Mouse (Mus musculus) cerebellum, postnatal 10 days (tissue): ENCODE measurements around the gene Otop2.

Experiments
- DNase-seq, 2 experiments: peaks; one replicate each; pipeline ENCODE4 v3.0.0; 2021; ENCODE audit warnings: mixed read lengths in 2 of 2

Otop2 gene

GRCm38 (mm10) chr11:115300745-115301144, 6.2 kb upstream of the Otop2 start:
- DNase-seq: no peak

- no peak for DNase-seq
Observed at GRCm38 (mm10) chr11:115301351-115301750, 5.6 kb upstream of the Otop2 start.

- DNase-seq: no peak
Observed at GRCm38 (mm10) chr11:115303167-115303566, 3.8 kb upstream of the Otop2 start.

- DNase-seq: no peak
Observed at GRCm38 (mm10) chr11:115308781-115309180, 1.8 kb downstream of the Otop2 start.

GRCm38 (mm10) chr11:115314249-115314648, 7.3 kb downstream of the Otop2 start:
- DNase-seq: peak; percentile 38 to 58

- DNase-seq: no peak
Observed at GRCm38 (mm10) chr11:115317204-115317603, 10.2 kb downstream of the Otop2 start.

GRCm38 (mm10) chr11:115318245-115319027, 11.5 kb downstream of the Otop2 start:
- peak in 1 of 2 experiments; percentile 50 for DNase-seq

DNA sequence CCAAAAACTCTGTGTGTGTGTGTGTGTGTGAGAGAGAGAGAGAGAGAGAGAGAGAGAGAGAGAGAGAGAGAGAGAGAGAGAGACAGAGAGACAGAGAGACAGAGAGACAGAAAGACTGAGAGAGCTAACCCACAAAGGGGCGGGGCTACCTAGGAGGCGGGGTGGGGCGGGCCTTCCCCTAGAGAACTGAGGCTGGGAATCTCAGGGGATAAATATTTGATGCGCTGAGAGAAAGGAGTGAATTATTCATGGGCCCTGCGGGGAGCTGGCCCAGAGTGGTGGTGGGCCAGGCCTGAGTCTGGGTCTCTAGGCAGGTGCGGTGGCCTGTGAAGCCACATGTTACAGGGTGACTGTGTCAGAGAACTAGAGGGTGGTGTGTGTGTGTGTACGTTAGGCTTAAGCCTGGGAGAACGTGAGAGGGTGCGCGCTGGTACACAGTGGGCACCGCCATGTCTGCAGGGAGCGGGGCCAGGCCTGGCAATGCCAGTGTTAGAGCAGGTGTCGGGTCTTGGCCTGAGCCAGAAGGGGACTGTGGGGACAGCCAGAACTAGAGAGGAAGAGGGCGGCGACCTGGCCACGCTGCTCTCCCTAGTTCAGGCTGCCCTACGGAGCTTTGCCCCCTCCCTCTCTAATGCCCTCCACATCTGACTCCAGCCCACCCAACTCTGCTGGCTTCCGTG, 12.9 kb downstream of the Otop2 start:
- peak; percentile 79 to 87 for DNase-seq

- DNase-seq: peak; percentile 84 to 88
Observed at GRCm38 (mm10) chr11:115321906-115322693, 15.1 kb downstream of the Otop2 start, which contains the start of gene Ush1g. Gene Ush1g (minus strand): TSS chr11:115322041.

DNA sequence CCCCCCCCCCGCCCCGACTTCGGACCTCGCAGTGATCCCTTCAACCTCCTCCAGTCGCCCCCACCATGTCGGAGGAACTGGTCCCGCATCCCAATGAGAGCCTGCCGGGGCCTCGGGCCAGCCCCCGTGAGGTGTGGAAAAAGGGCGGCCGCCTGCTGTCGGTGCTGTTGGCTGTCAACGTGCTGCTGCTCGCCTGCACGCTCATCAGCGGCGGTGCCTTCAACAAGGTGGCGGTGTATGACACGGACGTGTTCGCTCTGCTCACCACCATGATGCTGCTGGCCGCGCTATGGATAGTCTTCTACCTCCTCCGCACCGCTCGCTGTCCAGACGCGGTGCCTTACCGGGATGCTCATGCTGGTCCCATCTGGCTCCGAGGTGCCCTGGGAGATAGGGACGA, 16.4 kb downstream of the Otop2 start:
- peak in 1 of 2 experiments; percentile 39 for DNase-seq

- DNase-seq: no peak
Observed at GRCm38 (mm10) chr11:115326730-115327129, 19.8 kb downstream of the Otop2 start.

GRCm38 (mm10) chr11:115329339-115329738, 22.4 kb downstream of the Otop2 start:
- DNase-seq: no peak

DNA sequence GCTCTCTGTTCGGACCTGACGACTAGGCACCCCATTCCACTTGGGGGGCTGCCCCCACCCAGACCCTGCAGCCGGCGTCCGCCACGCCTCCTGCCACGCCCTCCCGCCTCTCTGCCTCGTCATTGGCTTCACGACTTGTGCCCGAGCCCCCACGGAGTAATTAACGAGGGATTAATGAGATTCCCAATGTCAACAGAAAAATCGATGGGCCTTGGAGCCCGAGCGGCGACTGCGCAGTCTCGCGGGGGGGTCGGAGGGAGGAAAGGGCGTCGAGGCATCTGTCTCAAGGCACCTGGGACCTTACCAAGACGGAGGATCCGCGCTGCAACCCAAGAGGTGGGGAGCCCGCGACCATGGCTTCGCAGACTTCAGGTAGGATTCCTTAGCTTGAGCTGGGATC, 27.6 kb downstream of the Otop2 start, which contains the start of gene Otop3:
Gene Otop3 (plus strand): TSS at position 201 of the 400 bp plus-strand sequence.
- peak in 1 of 2 experiments; percentile 32 for DNase-seq

- peak; percentile 63 to 67 for DNase-seq
Observed at GRCm38 (mm10) chr11:115335223-115335622, 28.3 kb downstream of the Otop2 start.

DNA sequence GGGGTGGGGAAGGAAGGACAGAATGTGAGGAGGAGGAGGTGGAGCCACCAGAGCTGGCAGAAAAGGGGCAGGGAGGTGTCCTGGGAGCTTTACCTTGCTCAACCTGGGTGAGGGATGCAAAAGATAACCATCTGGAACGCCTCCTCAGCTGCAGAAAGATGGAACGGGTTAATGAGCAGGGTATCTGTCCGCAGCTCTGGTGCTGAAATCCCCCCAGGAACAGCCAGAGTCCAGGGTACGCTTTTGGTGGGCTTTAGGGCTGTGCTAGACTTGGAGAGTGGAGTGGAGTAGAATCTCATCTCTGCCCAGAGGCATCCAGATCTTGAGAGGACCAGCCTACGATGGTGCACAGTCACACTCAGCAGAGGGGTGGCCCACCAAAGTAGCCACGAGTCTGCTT, 29.2 kb downstream of the Otop2 start:
- DNase-seq: no peak

- no peak for DNase-seq
Observed at GRCm38 (mm10) chr11:115337350-115337749, 30.4 kb downstream of the Otop2 start.

- no peak for DNase-seq
Observed at GRCm38 (mm10) chr11:115337826-115338225, 30.9 kb downstream of the Otop2 start.

DNA sequence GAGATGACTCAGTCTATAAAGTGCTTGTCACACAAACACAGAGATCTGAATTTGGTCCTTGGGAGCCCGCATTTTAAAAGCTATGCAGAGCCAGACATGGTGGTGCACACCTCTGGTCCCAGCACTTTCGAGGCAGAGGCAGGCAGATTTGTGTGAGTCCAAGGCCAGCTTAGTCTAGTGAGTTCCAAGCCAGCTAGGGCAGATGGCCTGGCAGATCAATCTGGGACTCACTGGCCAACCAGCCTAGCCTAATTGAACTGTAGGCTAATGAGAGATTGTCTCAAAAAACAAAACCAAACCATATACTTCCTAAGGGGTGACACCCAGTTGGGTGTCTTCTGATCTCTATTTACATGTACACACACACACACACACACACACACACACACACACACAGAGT, 34.3 kb downstream of the Otop2 start:
- peak; percentile 69 to 75 for DNase-seq

DNA sequence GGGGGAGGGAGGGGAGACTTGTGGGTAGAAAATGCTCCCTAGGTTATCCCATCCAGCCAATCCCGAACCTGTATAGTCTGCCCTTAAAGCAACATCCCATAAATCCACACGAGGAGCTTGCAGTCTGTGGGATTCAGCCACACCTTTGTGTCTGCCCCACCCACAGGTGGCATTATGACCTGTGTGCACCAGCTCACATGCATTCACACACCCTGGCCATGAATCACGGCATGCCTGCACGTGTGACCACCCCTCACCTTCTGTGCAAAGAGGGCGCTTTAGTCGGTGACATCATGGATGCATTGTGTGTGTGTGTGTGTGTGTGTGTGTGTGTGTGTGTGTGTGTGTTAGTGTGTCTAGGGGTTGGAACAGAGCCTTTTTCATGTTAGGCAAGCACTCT, 34.9 kb downstream of the Otop2 start:
- DNase-seq: no peak

DNA sequence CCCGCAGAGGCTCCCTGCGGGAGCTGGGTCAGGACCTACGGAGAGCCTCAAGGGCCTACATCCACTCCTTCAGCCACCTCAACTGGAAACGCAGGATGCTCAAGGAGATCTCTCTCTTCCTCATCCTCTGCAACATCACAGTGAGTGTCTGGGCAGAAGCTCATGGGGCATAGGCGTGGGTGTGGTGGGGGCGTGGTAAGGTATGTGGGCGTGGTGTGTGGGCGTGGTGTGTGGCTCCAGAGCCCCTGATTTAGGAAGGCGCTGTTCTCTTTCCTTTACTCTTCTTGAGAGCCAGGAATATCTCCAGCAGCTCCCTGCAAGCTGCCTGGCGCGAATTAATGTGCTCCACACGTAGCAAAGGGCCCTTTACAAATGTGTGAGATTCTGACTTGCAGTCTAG, 38.0 kb downstream of the Otop2 start:
- DNase-seq: no peak

DNA sequence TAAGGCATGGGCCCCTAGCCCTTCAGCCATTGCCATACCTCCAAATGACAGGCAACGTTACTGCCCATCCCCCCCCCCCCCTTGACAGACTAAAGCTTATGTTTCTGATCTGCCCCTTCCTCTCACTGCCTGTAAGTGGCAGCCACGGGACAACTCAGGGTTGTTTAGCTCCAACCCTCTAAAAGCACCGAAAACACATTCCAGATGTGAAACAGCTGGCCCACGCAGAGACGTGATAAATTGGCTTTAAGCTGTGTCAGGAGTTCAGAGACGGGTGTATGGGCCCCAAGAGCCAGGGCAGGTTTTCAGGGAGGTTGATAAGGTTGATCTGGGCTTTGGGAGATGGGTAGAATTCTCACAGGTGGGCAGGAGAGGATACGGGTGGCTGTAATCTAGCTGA, 38.6 kb downstream of the Otop2 start:
- no peak for DNase-seq

DNA sequence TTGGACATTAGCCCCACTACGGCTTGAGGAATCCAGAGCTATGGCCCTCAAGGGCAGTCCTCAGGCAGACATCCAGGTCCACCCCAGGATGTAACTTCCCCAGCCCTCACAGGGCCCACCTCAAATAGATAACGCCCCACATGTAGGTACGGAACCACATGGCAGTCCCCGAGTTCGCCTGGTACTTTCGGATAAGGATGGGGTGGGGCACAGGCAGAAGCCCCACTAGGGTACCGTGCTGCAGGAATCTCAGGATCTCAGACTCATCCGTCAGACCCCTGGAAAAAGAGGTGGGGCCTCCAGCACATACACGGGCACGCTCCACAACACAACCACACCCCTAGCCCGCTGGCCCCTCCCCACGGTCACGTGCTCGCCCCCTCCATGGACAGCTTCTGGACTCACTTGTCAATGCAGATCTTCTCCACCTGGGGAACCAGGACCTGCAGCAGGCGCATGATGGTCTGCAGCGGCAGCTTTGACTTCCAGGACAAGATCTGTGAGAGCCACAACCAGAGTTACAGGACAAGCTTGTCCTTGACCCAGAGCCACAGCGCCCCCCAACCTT, 41.8 kb downstream of the Otop2 start:
- no peak for DNase-seq

DNA sequence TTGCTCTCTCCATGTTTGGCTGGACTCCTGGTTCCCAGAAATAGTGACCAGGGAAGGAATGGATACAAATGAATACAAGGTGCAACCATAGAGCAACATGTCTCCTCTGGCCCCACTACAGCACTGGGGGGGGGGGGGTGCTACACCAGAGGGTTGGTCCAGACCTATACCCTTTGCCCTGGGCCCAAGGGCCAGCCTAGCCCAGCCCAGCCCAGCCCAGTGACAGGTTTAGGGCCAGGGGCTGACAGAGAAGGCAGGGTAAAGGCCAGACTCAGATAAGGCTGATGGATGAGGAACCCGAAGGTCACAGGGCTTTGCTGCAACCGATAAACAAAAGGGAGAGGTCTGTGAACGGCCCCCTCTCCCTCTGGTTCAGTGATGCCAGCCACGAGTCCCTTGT, 43.0 kb downstream of the Otop2 start:
- DNase-seq: no peak
